Mouse (Mus musculus): ENCODE measurements around the gene Atp1a1.

The Atp1a1 gene

DNA sequence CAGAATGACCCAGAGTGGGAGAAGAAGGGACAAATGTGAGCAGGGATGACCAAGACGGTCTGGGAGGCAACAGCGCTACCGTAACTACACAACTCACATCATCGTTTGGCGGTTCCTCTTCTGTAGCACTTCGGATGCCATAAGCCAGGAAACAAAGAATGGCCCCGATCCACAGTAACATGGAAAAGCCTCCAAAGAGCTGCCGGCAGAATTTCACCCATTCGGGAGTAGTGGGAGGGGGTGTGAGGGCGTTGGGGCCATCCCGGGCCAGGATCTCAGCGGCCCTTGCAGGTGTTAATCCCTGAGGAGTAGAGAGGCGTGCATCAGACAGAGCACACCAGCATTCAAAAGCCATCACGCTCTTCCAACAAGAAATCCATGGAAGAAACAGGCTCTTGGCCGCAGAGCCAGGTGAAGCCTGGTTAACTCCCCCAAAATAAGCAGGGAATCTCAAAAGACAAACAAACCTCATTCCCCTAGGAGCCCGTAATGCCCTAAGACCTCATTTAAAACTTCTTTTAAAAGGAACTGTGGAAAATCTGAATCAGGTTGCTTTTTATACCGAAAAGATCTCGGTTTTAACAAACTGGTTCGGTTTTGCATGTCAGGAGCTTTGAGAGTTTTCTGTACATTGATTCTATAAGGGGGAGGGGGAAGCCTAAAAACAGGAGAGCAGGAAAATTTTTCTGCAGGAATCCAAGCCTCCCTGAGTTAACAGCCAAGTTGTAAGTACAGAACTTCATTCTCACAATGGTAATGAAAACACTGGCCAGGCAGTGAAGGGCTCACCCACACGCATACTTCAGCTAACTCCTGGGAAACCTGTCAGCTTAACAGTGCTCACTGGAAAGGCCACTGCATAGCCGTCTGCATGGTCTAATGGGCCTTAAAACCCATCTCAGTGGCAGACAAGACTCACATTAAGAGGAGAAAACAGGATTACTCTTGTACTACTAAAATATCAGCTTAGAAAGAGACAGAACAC lies 11.9 kb downstream of the Atp1a1 start:
- no peak for DNase-seq

DNA sequence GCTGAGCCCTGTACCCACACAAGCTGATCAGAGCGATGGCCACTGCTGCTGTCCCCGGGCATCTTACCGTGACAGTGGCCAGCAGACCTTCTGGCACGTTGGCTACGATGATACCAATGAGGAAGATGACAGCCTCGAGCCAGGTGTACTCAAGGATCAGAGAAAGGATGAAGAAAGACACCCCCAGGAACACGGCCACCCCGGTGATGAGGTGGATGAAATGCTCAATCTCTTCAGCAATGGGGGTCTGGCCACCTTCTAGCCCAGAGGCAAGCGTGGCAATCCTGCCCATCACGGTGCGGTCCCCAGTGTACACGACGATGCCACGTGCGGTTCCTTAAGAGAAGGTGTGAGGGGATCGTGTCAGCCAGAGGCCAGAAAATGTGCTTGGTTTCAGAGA lies 14.1 kb downstream of the Atp1a1 start:
- no peak for DNase-seq

- DNase-seq: no peak
Measured at GRCm38 (mm10) chr3:101588299-101588698, 16.2 kb downstream of the Atp1a1 start.

GRCm38 (mm10) chr3:101586794-101587193 lies 17.7 kb downstream of the Atp1a1 start:
- DNase-seq: no peak

DNA sequence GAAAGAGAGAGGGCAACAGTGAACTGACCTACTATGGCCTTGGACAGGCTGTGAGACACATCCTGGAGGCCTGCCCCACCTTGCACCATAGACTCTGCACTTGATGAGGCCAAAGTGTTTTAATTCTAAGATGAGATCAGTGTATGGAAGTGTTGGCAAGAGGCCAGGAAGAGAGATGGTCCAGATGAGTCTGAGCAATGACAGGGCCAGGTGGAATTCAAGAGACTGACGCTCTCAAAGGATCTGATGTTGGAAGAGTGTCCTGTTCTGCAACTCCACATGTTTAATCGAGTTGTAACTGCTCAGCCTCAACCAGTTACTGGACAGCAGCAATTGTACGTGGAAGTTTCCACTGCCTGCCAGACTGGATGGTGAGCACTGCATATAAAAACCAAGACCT lies 26.4 kb downstream of the Atp1a1 start:
- no peak for DNase-seq

DNA sequence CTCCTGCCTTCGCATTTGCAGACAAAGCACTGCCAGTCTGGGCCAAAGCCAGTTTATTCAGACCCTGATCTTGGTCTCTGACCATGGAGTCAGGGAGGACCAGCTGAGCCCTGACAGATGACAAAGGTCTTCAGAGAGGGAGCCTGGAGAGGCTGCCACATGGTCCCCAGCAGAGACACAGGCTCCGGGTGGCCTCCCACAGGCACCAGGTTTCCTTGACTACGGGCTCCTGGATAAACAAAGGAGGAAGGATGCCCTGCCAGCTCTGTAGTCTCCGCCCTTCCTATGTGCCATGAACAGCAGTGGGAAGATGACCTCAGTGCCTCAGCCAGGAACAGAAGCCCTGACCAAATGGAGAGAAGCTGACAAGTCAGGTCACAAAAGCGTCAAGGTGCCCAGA lies 27.1 kb downstream of the Atp1a1 start:
- peak; percentile 82 for DNase-seq

DNA sequence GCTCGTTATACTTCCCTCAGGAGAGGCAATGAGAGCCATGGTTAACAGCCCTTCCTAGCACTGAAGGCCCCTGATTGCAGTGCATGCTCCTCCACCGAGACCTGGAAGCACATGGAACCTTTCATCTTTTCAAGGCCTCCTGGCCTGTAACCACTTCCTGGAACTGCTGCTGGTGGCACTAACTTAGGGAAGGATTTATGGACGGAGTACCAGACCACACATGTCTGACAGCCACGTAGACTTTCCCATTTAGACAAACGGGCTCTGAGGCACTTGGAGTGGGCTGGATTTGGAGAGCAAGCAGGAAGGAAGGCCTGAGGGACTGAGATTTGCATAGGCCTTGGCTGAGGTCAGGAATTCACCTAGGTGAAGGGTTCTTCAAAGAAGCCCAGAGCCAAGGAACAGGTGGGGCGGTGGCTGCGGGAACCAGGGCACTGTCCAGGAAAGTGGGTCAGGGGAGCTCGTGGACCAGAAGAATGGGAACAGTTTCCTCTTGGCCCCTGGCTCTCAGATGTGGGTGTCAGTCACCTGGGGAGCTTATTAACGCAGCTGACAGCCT lies 28.9 kb downstream of the Atp1a1 start:
- DNase-seq: no peak

- DNase-seq: no peak
Measured at GRCm38 (mm10) chr3:101574463-101575193, 29.9 kb downstream of the Atp1a1 start.

DNA sequence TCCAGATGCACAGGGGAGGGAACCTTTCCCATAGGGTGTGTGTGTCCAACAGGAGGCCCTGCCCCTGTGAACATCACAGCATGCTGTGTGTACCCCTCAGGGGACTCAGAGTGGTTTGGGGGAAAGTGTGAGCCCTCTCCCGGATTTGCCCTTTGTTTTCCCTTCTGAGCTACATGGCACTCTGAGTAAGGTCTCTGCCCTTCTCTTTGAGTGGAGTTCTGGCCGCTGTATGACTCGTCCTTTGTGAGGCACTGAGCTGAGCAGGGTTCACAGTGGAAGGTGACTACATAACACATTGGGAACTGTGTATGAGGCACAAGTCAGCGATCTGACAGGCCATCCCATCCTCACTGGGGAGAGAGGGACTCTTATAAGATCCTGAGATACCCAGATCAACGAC lies 31.5 kb downstream of the Atp1a1 start:
- DNase-seq: no peak

DNA sequence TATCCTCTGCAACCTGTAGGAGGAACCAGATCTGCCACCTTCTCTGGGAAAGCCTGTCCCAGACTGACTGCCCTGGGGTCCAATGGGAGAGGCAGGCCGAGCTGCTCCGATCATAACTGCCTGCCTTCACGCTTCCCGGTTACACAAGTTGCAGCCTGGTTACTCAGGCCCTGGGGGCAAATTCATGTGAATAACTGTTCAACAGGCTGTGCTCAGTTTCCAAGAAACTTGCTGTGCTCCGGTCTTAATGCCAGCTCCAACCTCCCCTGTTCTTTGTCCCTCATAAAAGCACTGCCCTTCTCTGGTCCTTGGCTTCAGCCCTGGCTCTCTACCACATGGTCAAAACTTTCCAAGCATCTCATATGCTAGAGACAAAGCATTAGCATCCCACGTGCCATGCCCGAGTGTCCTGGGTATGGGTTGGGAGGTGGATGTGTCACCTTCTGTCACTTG lies 32.3 kb downstream of the Atp1a1 start:
- no peak for DNase-seq

DNA sequence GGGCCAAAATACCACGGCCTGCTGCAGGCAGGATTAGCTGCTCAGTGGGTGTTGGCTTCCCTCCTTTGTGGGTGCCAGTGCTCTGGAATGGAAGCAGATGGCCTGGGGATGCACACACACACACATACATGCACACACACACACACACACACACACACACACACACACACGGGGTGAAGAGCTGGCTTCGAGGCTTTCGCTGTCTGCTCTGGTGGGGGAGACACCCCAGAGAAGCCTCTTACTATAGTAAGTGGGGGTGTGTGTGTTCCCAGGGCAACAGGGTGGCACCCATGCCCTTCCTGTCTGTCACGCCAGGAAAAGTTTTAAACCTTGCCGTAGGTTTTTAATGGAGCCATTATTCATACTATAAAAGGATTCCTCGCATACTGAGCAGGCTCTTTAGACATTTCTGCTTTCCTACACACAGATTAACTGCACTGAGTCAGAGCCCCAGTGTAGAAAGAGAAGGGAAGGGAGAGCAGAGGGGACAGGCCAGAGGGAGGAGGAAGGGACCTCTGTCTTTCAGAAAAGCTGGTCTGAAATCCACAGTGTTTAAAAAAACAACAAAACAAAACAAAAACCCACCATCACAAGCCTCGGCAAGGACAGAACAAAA lies 32.9 kb downstream of the Atp1a1 start:
- no peak for DNase-seq

GRCm38 (mm10) chr3:101570747-101571514 lies 33.6 kb downstream of the Atp1a1 start:
- no peak for DNase-seq

DNA sequence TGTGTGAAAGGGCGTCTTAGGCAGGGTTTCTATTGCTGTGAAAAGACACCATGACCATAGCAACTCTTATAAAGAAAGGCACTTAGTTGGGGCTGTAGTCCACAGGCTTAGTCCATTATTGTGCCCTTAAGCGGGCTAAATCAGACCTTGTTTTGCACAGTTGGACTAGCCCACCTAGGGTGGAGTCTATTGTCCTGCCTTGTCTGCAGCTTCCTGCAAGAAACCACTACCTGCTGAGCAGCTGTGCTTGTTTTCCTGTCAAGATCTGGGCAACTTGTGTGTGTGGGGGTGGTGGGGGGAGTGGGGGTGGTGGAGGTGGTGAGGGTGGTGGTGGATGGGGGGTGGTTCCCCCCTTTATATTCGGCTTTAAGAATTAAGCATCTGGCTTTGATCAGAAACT lies 34.2 kb downstream of the Atp1a1 start:
- DNase-seq: no peak

GRCm38 (mm10) chr3:101568627-101569026 lies 35.9 kb downstream of the Atp1a1 start:
- no peak for DNase-seq

GRCm38 (mm10) chr3:101564011-101564410 lies 40.5 kb downstream of the Atp1a1 start:
- DNase-seq: no peak

DNA sequence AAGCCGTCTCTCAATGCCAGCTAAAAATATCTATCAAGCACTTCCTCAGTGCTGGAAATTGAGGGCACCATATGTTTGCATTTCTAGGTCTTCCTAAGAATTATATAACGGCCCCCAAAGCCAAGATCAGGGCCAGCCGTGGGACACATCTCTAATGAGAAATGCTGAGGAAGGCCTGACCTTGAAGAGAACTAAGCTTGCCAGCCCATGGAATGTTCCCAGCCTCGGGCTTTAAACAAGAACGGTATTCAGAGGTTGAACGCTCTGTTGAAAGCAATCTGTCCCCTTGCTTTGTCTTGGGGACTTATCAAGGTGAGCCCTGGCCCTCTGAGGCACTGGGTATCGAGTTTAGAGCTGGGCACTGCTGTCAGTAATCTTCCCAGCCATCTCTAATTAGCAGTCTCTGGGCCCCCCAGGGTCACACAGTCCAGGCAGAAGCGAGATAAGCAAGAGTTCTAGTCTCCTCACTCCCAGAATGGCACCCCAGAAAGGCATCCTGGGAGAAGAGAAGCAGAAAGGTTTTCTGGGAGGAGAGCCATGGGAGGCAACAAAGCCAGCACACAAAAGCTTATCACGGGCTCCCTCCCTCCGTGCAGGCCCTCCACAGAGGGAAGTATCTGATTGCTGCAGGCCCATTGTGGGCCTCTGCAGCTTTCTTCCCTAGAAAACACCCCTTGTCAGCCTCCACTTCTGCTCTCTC lies 41.8 kb downstream of the Atp1a1 start:
- DNase-seq: no peak

DNA sequence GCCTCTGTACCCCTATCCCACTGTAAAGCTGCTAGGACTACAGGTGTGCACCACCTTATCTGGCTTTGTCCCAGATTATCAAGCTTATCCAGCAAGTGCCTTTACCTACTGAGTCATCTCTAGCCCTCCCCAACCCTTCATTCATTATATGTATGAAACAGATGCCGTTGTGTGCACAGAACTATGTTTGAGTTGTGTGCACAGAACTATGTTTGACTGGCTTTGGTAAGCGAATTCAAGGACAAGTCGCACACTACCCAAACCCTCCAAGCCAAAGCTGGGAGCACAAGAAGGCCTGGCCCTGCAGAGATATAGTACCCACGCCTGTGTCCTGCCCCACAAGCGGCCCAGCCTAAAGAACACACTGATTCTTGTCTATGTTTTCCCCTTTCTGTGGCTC lies 42.5 kb downstream of the Atp1a1 start:
- DNase-seq: no peak

- DNase-seq: no peak
Measured at GRCm38 (mm10) chr3:101560841-101561522, 43.5 kb downstream of the Atp1a1 start.

GRCm38 (mm10) chr3:101556712-101557111 lies 47.8 kb downstream of the Atp1a1 start:
- no peak for DNase-seq

DNA sequence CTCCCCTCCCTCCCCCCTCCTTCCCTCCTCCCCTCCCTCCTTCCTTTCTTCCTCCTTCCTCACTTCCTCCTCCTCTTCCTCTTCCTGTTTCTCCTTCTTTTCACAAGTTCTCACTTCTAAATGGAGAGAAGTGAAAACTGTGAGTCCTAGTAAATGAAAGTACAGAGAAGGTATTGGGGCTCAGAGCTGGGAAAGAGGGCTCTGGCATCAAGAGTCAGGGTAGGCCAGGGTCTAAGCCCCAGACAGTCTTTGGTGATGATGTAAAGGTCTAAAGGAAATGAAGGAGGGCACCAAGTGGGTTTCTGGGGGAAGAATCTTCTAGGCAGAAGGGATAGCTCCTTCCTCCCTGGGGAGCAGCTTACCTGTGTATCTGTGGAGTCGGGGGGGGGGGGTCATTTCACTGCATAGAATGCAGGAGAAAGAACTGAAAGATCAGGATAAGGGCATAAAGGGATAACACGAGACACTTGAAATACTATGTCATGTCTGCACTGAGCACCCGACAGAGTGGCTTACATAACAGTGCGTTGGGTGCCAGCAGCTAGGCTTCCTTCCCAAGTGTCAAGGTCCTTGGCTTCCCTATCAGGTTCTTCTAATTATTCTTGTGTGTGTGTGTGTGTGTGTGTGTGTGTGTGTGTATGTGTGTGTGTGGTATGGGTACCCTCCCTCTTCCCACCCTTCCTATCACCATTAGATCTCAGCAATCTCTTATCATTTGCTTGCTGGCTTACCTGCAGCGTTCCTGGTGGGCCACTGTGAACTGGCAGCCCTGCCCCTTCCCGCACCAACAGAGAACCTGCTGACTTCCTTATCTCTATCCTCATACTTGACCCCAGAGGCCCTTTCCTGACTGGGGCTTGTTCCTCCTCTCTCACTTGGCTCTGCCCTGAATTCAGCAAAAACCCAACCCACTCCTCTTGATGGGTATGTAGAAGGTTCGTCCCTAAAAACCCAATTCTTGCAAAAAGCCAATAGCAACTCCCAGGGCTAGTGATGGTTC lies 51.6 kb downstream of the Atp1a1 start:
- DNase-seq: no peak

All from cerebellum, adult 8-10 months (tissue).